Mouse (Mus musculus) right cerebral cortex, adult 2 months (tissue): ENCODE results near the gene Olfr310.

ENCODE experiments used
- DNase-seq, 2 experiments: peaks; one replicate each; pipeline ENCODE4 v3.0.0; 2021 to 2022; ENCODE audit warnings: low spot score in 2 of 2

The Olfr310 gene

GRCm38 (mm10) chr7:86277072-86277471 lies at the start of gene Olfr310:
TSS of gene Olfr310 (minus strand) at chr7:86277172.
- DNase-seq = no peak

GRCm38 (mm10) chr7:86325530-86325929 lies 48.6 kb upstream of the Olfr310 start, which contains the start of gene Olfr308:
TSS of gene Olfr308 (minus strand) at chr7:86325630.
- DNase-seq = no peak

- no peak for DNase-seq
These were observed 44.4 kb upstream of the Olfr310 start for GRCm38 (mm10) chr7:86321323-86321722.

GRCm38 (mm10) chr7:86313608-86314007 lies 36.6 kb upstream of the Olfr310 start, which contains the start of gene Olfr309:
TSS of gene Olfr309 (minus strand) at chr7:86313708.
- no peak for DNase-seq

- no peak for DNase-seq
These were observed 30.8 kb downstream of the Olfr310 start, which contains the start of gene Vmn2r76 for GRCm38 (mm10) chr7:86246208-86246607. TSS of gene Vmn2r76 (minus strand) at chr7:86246308.
